24 mouse cellular contexts compared by ENCODE assay signal in genomic region chr15:24929742-24930141, GRCm38 (mm10).
DNase-seq lines count a peak whose midpoint lies in the region; ATAC-seq and TF ChIP-seq lines count a peak whose summit lies in the region.
"Had no signal": no experiment of that assay in that cellular context is flagged by ENCODE, and none has a peak within 500 bp of the region (broad histone marks: within the 10 kb centered on the region; RNA-seq: fewer than 3 reads in every experiment).

No protein-coding gene starts in this region.

- no peak overlapping the region for H3K4me3 ChIP-seq in forebrain, embryonic 13.5 days
- no peak overlapping the region for H3K4me3 ChIP-seq in forebrain, embryonic 10.5 days
- H3K4me3 ChIP-seq in forebrain, embryonic 15.5 days = no peak overlapping the region
- H3K4me3 ChIP-seq in forebrain, embryonic 11.5 days (ENCODE audit: low read depth, low read length) = no peak overlapping the region
- H3K4me3 ChIP-seq: embryonic facial prominence, embryonic 13.5 days; embryonic facial prominence, embryonic 15.5 days; erythroblast, embryonic 14.5 days had no signal

- WGBS in forebrain, embryonic 13.5 days = 69% methylated on average over 2 of the region's 2 CpGs
- WGBS in forebrain, embryonic 10.5 days = 95% methylated on average over 2 of the region's 2 CpGs
- 53% methylated on average over 2 of the region's 2 CpGs for whole genome bisulfite sequencing in forebrain, embryonic 15.5 days
- WGBS in forebrain, embryonic 11.5 days = 89% methylated on average over 2 of the region's 2 CpGs

- no peaks in the 10 kb centered on the region for H3K36me3 ChIP-seq in forebrain, embryonic 13.5 days (ENCODE audit: poor library complexity, severe bottlenecking)
- H3K36me3 ChIP-seq in forebrain, embryonic 10.5 days (replicated peaks) = no peaks in the 10 kb centered on the region
- no peaks in the 10 kb centered on the region for H3K36me3 ChIP-seq in forebrain, embryonic 15.5 days
- H3K36me3 ChIP-seq in forebrain, embryonic 11.5 days (ENCODE audit: control insufficient read depth, insufficient read depth, low read length) = no peaks in the 10 kb centered on the region
- H3K36me3 ChIP-seq: embryonic facial prominence, embryonic 13.5 days; embryonic facial prominence, embryonic 15.5 days; G1E had no signal

- TF ChIP-seq CTCF in brain, embryonic 14.5 days (IDR thresholded peaks at IDR 0.05; ENCODE audit: borderline replicate concordance, extremely low read depth, insufficient read depth, insufficient read length) = no peak

- no peak overlapping the region for H3K9ac ChIP-seq in forebrain, embryonic 13.5 days
- H3K9ac ChIP-seq in forebrain, embryonic 15.5 days (replicated peaks) = no peak overlapping the region
- no peak overlapping the region for H3K9ac ChIP-seq in forebrain, embryonic 11.5 days (ENCODE audit: low read length)
- H3K9ac ChIP-seq: embryonic facial prominence, embryonic 13.5 days; embryonic facial prominence, embryonic 15.5 days had no signal

- DNase-seq in forebrain, embryonic 10.5 days (ENCODE audit: extremely low spot score, low spot score) = no peak
- DNase-seq in forebrain, embryonic 11.5 days (ENCODE audit: low spot score) = no peak
- DNase-seq in brain, embryonic 14.5 days (ENCODE audit: low read depth) = peak; percentile 77
- DNase-seq: adrenal gland, adult 8-10 months; adrenal gland, postnatal 14 days; adrenal gland, postnatal 36 days; B cell, adult 2 months; cerebellum, adult 11 months; cerebellum, adult 18-20 months; cerebellum, adult 8-10 months; cerebellum, adult 9-11 months; cerebellum, postnatal 14 days; cerebellum, postnatal 36 days; embryo, embryonic 11 days had no signal

- H3K4me1 ChIP-seq in forebrain, embryonic 13.5 days = no peaks in the 10 kb centered on the region
- no peaks in the 10 kb centered on the region for H3K4me1 ChIP-seq in forebrain, embryonic 10.5 days
- no peaks in the 10 kb centered on the region for H3K4me1 ChIP-seq in forebrain, embryonic 15.5 days
- no peaks in the 10 kb centered on the region for H3K4me1 ChIP-seq in forebrain, embryonic 11.5 days (replicated peaks; ENCODE audit: control insufficient read depth, insufficient read depth, low read length)
- H3K4me1 ChIP-seq: embryonic facial prominence, embryonic 13.5 days; embryonic facial prominence, embryonic 15.5 days had no signal

- TF ChIP-seq POLR2A in brain, embryonic 14.5 days (IDR thresholded peaks at IDR 0.05; ENCODE audit: borderline replicate concordance, extremely low read depth, insufficient read depth, insufficient read length, poor library complexity, severe bottlenecking) = no peak

- H3K4me2 ChIP-seq in forebrain, embryonic 13.5 days = no peak overlapping the region
- no peak overlapping the region for H3K4me2 ChIP-seq in forebrain, embryonic 15.5 days (replicated peaks)
- H3K4me2 ChIP-seq in forebrain, embryonic 11.5 days (ENCODE audit: low read depth, low read length, severe bottlenecking) = no peak overlapping the region
- H3K4me2 ChIP-seq: embryonic facial prominence, embryonic 13.5 days; embryonic facial prominence, embryonic 15.5 days had no signal

- H3K9me3 ChIP-seq in forebrain, embryonic 13.5 days (replicated peaks) = no peaks in the 10 kb centered on the region
- no peaks in the 10 kb centered on the region for H3K9me3 ChIP-seq in forebrain, embryonic 10.5 days
- no peaks in the 10 kb centered on the region for H3K9me3 ChIP-seq in forebrain, embryonic 15.5 days
- no peaks in the 10 kb centered on the region for H3K9me3 ChIP-seq in forebrain, embryonic 11.5 days (ENCODE audit: control insufficient read depth, low read length)
- H3K9me3 ChIP-seq: embryonic facial prominence, embryonic 13.5 days; embryonic facial prominence, embryonic 15.5 days; G1E had no signal

- no peaks in the 10 kb centered on the region for H3K27me3 ChIP-seq in forebrain, embryonic 13.5 days
- H3K27me3 ChIP-seq in forebrain, embryonic 10.5 days (ENCODE audit: poor library complexity, severe bottlenecking) = no peaks in the 10 kb centered on the region
- H3K27me3 ChIP-seq in forebrain, embryonic 15.5 days = no peaks in the 10 kb centered on the region
- no peaks in the 10 kb centered on the region for H3K27me3 ChIP-seq in forebrain, embryonic 11.5 days (ENCODE audit: control insufficient read depth, insufficient read depth, low read length)
- H3K27me3 ChIP-seq: CH12.LX; embryonic facial prominence, embryonic 13.5 days; embryonic facial prominence, embryonic 15.5 days had no signal

- peak; percentile 76 for ATAC-seq in forebrain, embryonic 13.5 days
- ATAC-seq in forebrain, embryonic 15.5 days (replicated peaks) = peak; percentile 53
- ATAC-seq in forebrain, embryonic 11.5 days (replicated peaks; ENCODE audit: low FRiP score) = no peak
- ATAC-seq: activated CD4-positive, CD25-positive, alpha-beta regulatory T cell, adult 4 months; CD4-positive, CD25-positive, alpha-beta regulatory T cell, adult 4 months; Patski had no signal

- no peak overlapping the region for H3K27ac ChIP-seq in forebrain, embryonic 13.5 days
- no peak overlapping the region for H3K27ac ChIP-seq in forebrain, embryonic 10.5 days
- H3K27ac ChIP-seq in forebrain, embryonic 15.5 days (replicated peaks) = no peak overlapping the region
- H3K27ac ChIP-seq in forebrain, embryonic 11.5 days (ENCODE audit: low read depth, low read length) = no peak overlapping the region
- H3K27ac ChIP-seq: embryonic facial prominence, embryonic 13.5 days; embryonic facial prominence, embryonic 15.5 days had no signal
